12 mouse cellular contexts compared by ENCODE assay signal in genomic region chr15:85656852-85657251, GRCm38 (mm10).
DNase-seq lines count a peak whose midpoint lies in the region; ATAC-seq and TF ChIP-seq lines count a peak whose summit lies in the region.
"Had no signal": no experiment of that assay in that cellular context is flagged by ENCODE, and none has a peak within 500 bp of the region (broad histone marks: within the 10 kb centered on the region; RNA-seq: fewer than 3 reads in every experiment).

No protein-coding gene starts in this region.

- H3K4me1 ChIP-seq in liver, adult 2 months (ENCODE audit: control insufficient read depth, insufficient read depth, low read length) = peaks cover 25% of the 10 kb centered on the region
- no peaks in the 10 kb centered on the region; the same call in 1 of the 2 replicates for H3K4me1 ChIP-seq in liver, embryonic 11.5 days (replicated peaks; ENCODE audit: control insufficient read depth, insufficient read depth, low read length)
- H3K4me1 ChIP-seq in olfactory bulb, adult 2 months (ENCODE audit: control insufficient read depth, insufficient read depth, low read length) = peaks cover 58% of the 10 kb centered on the region

- H3K79me2 ChIP-seq in liver, adult 2 months (ENCODE audit: control insufficient read depth, insufficient read depth, low read length) = peaks cover 9% of the 10 kb centered on the region; the same call in 1 of the 2 replicates

- H3K9ac ChIP-seq in liver, adult 2 months (ENCODE audit: low read depth, low read length) = no peak overlapping the region
- no peak overlapping the region for H3K9ac ChIP-seq in liver, embryonic 11.5 days (ENCODE audit: low read depth, low read length)
- H3K9ac ChIP-seq: midbrain, embryonic 13.5 days had no signal

- peak; percentile 89 for DNase-seq in heart, adult 11 months
- DNase-seq in heart, postnatal 25 days (ENCODE audit: low spot score) = no peak
- no peak for DNase-seq in liver, adult 2 months (ENCODE audit: extremely low read depth, low read depth, low spot score)
- no peak for DNase-seq in liver, embryonic 11.5 days (ENCODE audit: low spot score)
- peak; percentile 69 for DNase-seq in cerebellum, adult 9-10 months
- DNase-seq in embryo, embryonic 9.5 days (ENCODE audit: extremely low spot score) = no peak
- no peak for DNase-seq in ovary, postnatal 36 days (ENCODE audit: low spot score)
- DNase-seq: kidney, adult 9 months; lung, adult 18-20 months had no signal

- no peak for ATAC-seq in liver, embryonic 11.5 days (replicated peaks; ENCODE audit: low FRiP score)
- ATAC-seq: midbrain, embryonic 13.5 days had no signal

- no peaks in the 10 kb centered on the region for H3K36me3 ChIP-seq in liver, adult 2 months (ENCODE audit: control insufficient read depth, insufficient read depth, low read length)
- H3K36me3 ChIP-seq in liver, embryonic 11.5 days (ENCODE audit: control insufficient read depth, insufficient read depth, low read length) = no peaks in the 10 kb centered on the region
- H3K36me3 ChIP-seq: heart, embryonic 10.5 days; midbrain, embryonic 13.5 days had no signal

- H3K27ac ChIP-seq in liver, adult 2 months (replicated peaks; ENCODE audit: insufficient read depth, low read depth, low read length) = peak overlapping the region; percentile 94
- H3K27ac ChIP-seq in liver, embryonic 11.5 days (ENCODE audit: low read depth, low read length) = no peak overlapping the region
- peak overlapping the region; percentile 90 for H3K27ac ChIP-seq in olfactory bulb, adult 2 months (ENCODE audit: insufficient read depth, low read depth, low read length)
- H3K27ac ChIP-seq: heart, embryonic 10.5 days had no signal

- no peaks in the 10 kb centered on the region for H3K27me3 ChIP-seq in liver, adult 2 months (ENCODE audit: control insufficient read depth, insufficient read depth, low read length)
- H3K27me3 ChIP-seq in liver, embryonic 11.5 days (replicated peaks; ENCODE audit: control insufficient read depth, insufficient read depth, low read length) = peaks cover 75% of the 10 kb centered on the region

- H3K4me3 ChIP-seq in liver, adult 2 months (ENCODE audit: insufficient read depth, low read depth, low read length) = no peak overlapping the region
- no peak overlapping the region for H3K4me3 ChIP-seq in liver, embryonic 11.5 days (ENCODE audit: low read depth, low read length)
- H3K4me3 ChIP-seq in olfactory bulb, adult 2 months (ENCODE audit: insufficient read depth, low read depth, low read length) = no peak overlapping the region
- H3K4me3 ChIP-seq: heart, embryonic 10.5 days; midbrain, embryonic 13.5 days had no signal

- H3K9me3 ChIP-seq in liver, embryonic 11.5 days (ENCODE audit: control insufficient read depth, low read length) = no peaks in the 10 kb centered on the region
- H3K9me3 ChIP-seq: heart, embryonic 10.5 days; midbrain, embryonic 13.5 days had no signal

- WGBS in liver, adult 2 months = 51% methylated on average over 6 of the region's 6 CpGs
- 82% methylated on average over 6 of the region's 6 CpGs for WGBS in liver, embryonic 11.5 days
- 54% methylated on average over 6 of the region's 6 CpGs for WGBS in olfactory bulb, adult 2 months

- no peak for TF ChIP-seq CTCF in liver, adult 2 months (IDR thresholded peaks at IDR 0.05; ENCODE audit: low read depth, low read length)
- no peak for TF ChIP-seq CTCF in olfactory bulb, adult 2 months (IDR thresholded peaks at IDR 0.05; ENCODE audit: insufficient read depth, low read depth, low read length)

- intact Hi-C loops in heart, postnatal 25 days (cut with DNase I) = no loop called here

- TF ChIP-seq POLR2A in liver, adult 2 months (IDR thresholded peaks at IDR 0.05; ENCODE audit: extremely low read depth, insufficient read depth, low read length) = no peak
- no peak for TF ChIP-seq POLR2A in olfactory bulb, adult 2 months (IDR thresholded peaks at IDR 0.05; ENCODE audit: insufficient read depth, low read depth, low read length)

- H3K4me2 ChIP-seq in liver, embryonic 11.5 days = no peak overlapping the region

Comparison
In these comparisons a context has a peak if more than half of its experiments do, and no peak if none do; other contexts are left out.
1. DNase-seq: peak in heart, adult 11 months (single experiment) and cerebellum, adult 9-10 months (single experiment); none in heart, postnatal 25 days (single experiment), liver, adult 2 months (single experiment), liver, embryonic 11.5 days (single experiment), embryo, embryonic 9.5 days (single experiment) and ovary, postnatal 36 days (single experiment).